Mouse (Mus musculus) thymus, postnatal 4 days (tissue): ENCODE results near the gene Trim9.

Experiments
- DNase-seq: peaks from one replicate; pipeline ENCODE4 v3.0.0; 2021

Gene Trim9

DNA sequence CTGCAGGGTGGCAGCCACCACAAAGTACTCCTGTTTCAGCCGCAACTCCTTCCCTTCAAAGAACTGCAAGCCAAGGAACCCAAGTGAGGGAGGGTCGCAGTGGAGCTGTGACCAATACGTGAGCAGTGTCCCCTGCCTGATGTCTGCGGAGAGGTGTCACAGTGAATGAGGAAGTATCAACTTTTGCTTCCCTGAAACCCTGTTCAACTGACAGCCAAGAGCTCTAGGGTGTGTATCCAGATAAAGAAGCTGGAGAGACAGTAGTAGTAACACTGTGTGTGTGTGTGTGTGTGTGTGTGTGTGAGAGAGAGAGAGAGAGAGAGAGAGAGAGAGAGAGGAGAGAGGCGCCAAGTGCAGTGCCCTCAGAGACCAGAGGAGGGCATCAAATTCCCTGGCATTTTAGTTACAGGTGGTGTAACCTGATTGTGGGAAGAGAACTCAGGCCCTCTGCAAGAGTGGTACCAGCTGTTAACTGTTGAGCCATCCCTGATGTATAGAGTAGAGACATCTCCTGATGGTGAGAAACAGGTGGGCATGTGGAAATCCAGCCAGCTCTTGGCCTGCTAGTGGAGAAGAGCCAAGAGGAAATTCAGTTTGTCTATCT is 145.4 kb downstream of the Trim9 start:
- DNase-seq: peak; percentile 29

DNA sequence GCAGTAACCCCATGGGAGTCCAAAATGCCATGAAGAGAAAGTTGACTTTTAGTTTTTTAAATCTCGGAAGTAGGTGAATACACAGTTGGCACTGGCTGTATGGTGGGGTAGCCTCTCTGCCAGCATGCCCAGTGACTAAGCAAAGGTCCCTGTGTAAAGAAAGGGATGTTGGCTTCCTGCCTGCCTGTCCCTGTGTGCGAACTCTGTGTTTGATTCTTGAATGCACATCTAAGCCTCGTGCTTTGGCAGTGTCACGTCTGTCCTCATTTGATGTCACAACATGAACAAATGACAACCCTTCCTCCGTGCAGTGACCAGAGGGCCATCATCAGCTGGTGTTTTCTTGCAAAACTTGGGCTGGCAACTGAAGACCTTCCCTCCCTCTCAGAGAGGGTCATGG is 151.1 kb downstream of the Trim9 start:
- no peak for DNase-seq

DNA sequence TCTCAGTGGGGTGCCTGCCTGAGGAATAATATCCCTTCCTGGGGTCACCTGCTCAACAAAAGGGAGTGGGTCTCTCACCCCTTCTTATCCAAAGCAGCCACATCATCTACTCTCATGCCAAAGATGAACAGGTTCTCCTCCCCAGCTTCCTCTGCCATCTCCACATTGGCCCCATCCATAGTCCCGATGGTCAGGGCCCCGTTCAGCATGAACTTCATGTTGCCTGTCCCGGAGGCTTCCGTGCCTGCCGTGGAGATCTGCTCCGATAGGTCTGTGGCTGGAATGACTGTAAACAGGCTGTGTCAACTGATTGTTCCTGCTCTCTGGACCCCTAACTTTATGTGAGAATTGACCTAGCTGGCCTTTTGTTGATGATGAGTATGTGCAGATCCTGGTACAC is 152.0 kb downstream of the Trim9 start:
- no peak for DNase-seq
